Mouse (Mus musculus) hindbrain, embryonic 13.5 days (tissue): ENCODE results near the gene Gcn1l1. TPM values are rescaled to one million over a fixed set of nuclear protein-coding genes. Genes with fewer than 3 reads are reported as not detected.
A peak's percentile ranks its signal among the peaks of the same experiment; 100 is the strongest.

Experiments used
- ATAC-seq: fragments of 200-750 bp; cut with Nextera tagmentation; 2 replicates; pipeline ENCODE4 v1.8.0; 2017; ENCODE audit warnings: moderate TSS enrichment; ENCODE audit not compliant: low FRiP score
- H3K27ac ChIP-seq: fragments of 300-500 bp; sonication (generic); 2 replicates; pipeline ENCODE4 v1.5.1; 2015; ENCODE audit warnings: inconsistent platforms, mild to moderate bottlenecking, moderate library complexity
- H3K27me3 ChIP-seq: fragments of 300-500 bp; sonication (generic); 2 replicates; pipeline ENCODE4 v1.6.1; 2015; ENCODE audit warnings: mild to moderate bottlenecking, inconsistent platforms
- H3K36me3 ChIP-seq: fragments of 300-500 bp; sonication (generic); 2 replicates; pipeline ENCODE4 v1.6.1; 2015; ENCODE audit warnings: mild to moderate bottlenecking, inconsistent platforms
- H3K4me1 ChIP-seq: fragments of 300-500 bp; sonication (generic); replicated peaks from 2 replicates; pipeline ENCODE4 v1.6.1; 2015; ENCODE audit warnings: inconsistent platforms
- H3K4me2 ChIP-seq: fragments of 300-500 bp; sonication (generic); 2 replicates; pipeline ENCODE4 v1.6.1; 2015; ENCODE audit warnings: inconsistent platforms, mild to moderate bottlenecking, moderate library complexity
- H3K4me3 ChIP-seq: fragments of 300-500 bp; sonication (generic); 2 replicates; pipeline ENCODE4 v1.5.1; 2015; ENCODE audit warnings: mild to moderate bottlenecking, inconsistent platforms
- H3K9ac ChIP-seq: fragments of 300-500 bp; sonication (generic); 2 replicates; pipeline ENCODE4 v1.6.1; 2015; ENCODE audit warnings: mild to moderate bottlenecking, inconsistent platforms
- H3K9me3 ChIP-seq: fragments of 300-500 bp; sonication (generic); 2 replicates; pipeline ENCODE4 v1.6.1; 2016; ENCODE audit warnings: inconsistent platforms
- WGBS: fragments of 180-500 bp; shearing (Covaris S2); methylation state at CpG from one replicate; pipeline ENCODE4 v1.1.7; 2015; 5-methylcytosine and 5-hydroxymethylcytosine counted together
- polyA plus RNA-seq: library from polyadenylated mRNA; unstranded; fragments of >200 nt; fragmentation: Nextera tagmentation; extraction: Ambion mirVana; gene quantifications from 2 replicates; pipeline ENCODE4 v1.2.1, GENCODE M21; 2015

Gcn1l1 gene
- polyA plus RNA-seq, 1 experiment from 2014 or later, result 42.4 TPM

DNA sequence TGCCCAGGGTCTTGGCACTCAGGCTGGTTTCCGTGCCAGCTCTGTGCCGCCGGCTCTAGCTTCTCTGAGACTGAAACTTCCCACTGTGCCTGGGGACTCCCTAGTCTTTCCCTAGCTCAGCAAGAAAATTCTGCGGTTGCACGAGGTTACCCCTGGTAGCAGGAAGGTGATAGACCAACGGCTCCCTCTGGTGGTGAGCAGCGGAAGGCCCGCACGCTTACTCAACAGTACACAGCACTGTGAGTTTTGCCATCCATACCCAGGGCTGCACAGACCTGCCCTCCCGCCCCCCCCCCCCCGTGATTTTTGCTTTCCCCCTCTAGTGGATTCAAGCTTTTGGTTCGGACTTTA lies 26.4 kb upstream of the Gcn1l1 start:
- peaks cover 51% of the 10 kb centered on the region for H3K4me1 ChIP-seq
- ATAC-seq, result peak; percentile 88
- no peak overlapping the region for H3K4me3 ChIP-seq
- no peak overlapping the region; the same call in 1 of the 2 replicates for H3K27ac ChIP-seq
- H3K9me3 ChIP-seq, result no peaks in the 10 kb centered on the region
- H3K9ac ChIP-seq, result 0 out of 2 replicates have a peak overlapping the region, but pooled peaks have one; percentile 9
- H3K4me2 ChIP-seq, result 0 out of 2 replicates have a peak overlapping the region, but pooled peaks have one; percentile 13
- no peaks in the 10 kb centered on the region for H3K27me3 ChIP-seq
- 2% methylated on average over 12 of the region's 12 CpGs for WGBS
- no peaks in the 10 kb centered on the region for H3K36me3 ChIP-seq

- Histone ChIP-seq H3K4me3 (no peak overlapping the region), H3K27me3 (no peaks in the 10 kb centered on the region), H3K9me3 (no peaks in the 10 kb centered on the region), H3K36me3 (peaks cover 26% of the 10 kb centered on the region), H3K4me1 (peaks cover 67% of the 10 kb centered on the region), H3K4me2 (0 out of 2 replicates have a peak overlapping the region, but pooled peaks have one; percentile 2), H3K9ac (peak overlapping the region; percentile 35), H3K27ac (peak overlapping the region; percentile 73; the same call in 1 of the 2 replicates)
- WGBS, result 71% methylated on average over 19 of the region's 19 CpGs
- ATAC-seq, result no peak
Measured at GRCm38 (mm10) chr5:115542635-115543384, 22.2 kb upstream of the Gcn1l1 start.

DNA sequence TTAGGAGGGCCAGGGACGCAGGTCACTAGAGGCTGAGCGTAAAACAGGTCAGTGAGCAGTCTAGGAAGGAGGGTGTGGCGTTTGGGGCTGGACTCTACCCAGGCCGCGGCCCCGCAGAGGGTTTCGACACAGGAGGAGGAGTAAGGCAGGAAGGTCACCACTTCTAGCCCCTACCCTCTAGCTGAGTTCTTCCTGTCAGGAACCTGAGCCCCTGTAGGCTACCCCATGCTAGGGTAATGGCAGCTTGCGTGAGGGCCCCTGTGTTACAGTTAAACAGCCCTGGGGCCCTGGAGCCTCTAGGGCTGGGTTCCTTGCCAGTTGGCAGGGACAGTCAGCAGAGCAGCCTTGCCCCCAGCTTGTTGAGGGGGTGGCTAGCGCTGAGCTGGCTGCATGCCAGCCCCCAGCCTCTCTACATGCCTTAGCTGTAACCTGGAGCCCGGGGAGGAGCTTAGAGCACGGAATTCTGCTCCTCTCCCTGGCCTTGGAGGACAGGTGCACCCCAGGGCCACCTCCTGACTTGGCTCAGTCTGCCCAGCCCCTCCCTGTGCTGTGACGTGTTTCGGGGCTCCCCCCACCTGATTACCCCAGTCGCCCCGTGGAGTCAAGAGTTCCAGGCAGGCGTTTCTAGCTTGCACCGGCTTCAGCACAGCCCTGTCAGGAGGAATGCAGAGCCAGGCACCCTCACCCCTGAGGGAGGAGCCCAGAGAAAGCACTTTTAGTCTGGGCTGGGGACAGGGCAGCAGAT lies 21.4 kb upstream of the Gcn1l1 start:
- H3K9me3 ChIP-seq, result no peaks in the 10 kb centered on the region
- WGBS, result 57% methylated on average over 17 of the region's 17 CpGs
- peaks cover 59% of the 10 kb centered on the region for H3K4me1 ChIP-seq
- peak overlapping the region; percentile 46 for H3K9ac ChIP-seq
- no peaks in the 10 kb centered on the region for H3K27me3 ChIP-seq
- H3K36me3 ChIP-seq, result peaks cover 35% of the 10 kb centered on the region
- H3K27ac ChIP-seq, result peak overlapping the region; percentile 73
- no peak overlapping the region for H3K4me3 ChIP-seq
- H3K4me2 ChIP-seq, result peak overlapping the region; percentile 21; the same call in 1 of the 2 replicates
- peak; percentile 43 for ATAC-seq

GRCm38 (mm10) chr5:115544655-115545185 lies 20.3 kb upstream of the Gcn1l1 start:
- H3K9ac ChIP-seq, result no peak overlapping the region
- no peak overlapping the region for H3K4me2 ChIP-seq

DNA sequence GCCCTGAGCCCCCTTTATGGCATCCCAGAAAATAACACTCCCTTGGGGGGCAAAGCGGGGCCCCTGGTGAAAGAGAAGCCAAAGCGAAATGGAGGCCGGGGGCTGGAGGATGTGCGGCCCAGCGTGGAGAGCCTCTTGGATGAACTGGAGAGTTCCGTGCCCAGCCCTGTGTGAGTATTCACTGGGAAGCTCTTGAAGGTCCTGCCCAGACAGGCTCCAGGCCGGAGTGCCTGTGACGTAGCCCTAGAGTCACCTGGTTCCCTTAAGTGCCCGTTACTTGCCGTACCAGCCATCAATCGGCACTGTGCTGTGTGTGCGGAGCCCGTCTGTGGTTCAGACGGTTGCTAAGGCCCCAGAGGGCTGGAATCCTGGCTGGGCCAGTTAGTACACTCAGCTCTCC lies 19.4 kb upstream of the Gcn1l1 start:
- H3K27ac ChIP-seq, result peak overlapping the region; percentile 40
- peaks cover 54% of the 10 kb centered on the region for H3K4me1 ChIP-seq
- H3K4me3 ChIP-seq, result no peak overlapping the region
- ATAC-seq, result no peak
- H3K36me3 ChIP-seq, result peaks cover 42% of the 10 kb centered on the region
- no peaks in the 10 kb centered on the region for H3K9me3 ChIP-seq
- WGBS, result 77% methylated on average over 14 of the region's 14 CpGs
- H3K27me3 ChIP-seq, result no peaks in the 10 kb centered on the region
- H3K9ac ChIP-seq, result 0 out of 2 replicates have a peak overlapping the region, but pooled peaks have one; percentile 29
- H3K4me2 ChIP-seq, result no peak overlapping the region

More at GRCm38 (mm10) chr5:115544655-115545185, 20.3 kb upstream of the Gcn1l1 start:
- peaks cover 40% of the 10 kb centered on the region for H3K36me3 ChIP-seq
- H3K4me3 ChIP-seq, result no peak overlapping the region
- H3K4me1 ChIP-seq, result peaks cover 54% of the 10 kb centered on the region
- H3K9me3 ChIP-seq, result no peaks in the 10 kb centered on the region
- WGBS, result 48% methylated on average over 18 of the region's 18 CpGs
- ATAC-seq, result peak; percentile 22; the same call in 1 of the 2 replicates
- peak overlapping the region; percentile 73; the same call in 1 of the 2 replicates for H3K27ac ChIP-seq
- no peaks in the 10 kb centered on the region for H3K27me3 ChIP-seq

DNA sequence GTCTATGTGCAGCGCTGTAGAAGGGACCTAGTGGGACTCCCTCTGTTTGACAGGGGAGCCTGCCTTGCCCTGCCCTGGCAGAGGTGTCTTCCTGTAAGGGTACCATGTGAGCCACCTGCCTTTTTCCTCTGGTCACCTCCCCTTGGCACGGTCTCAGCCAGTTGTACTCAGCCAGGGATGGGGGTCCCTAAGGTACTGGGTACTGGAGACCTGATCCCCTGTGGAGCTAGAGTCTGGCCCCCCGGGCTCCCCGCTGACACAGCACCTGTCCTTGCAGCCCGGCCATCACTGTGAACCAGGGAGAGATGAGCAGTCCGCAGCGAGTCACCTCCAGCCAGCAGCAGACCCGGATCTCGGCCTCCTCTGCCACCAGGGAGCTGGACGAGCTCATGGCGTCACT lies 18.5 kb upstream of the Gcn1l1 start:
- no peak for ATAC-seq
- WGBS, result 69% methylated on average over 11 of the region's 11 CpGs
- Histone ChIP-seq H3K4me3 (no peak overlapping the region), H3K4me2 (no peak overlapping the region), H3K36me3 (peaks cover 46% of the 10 kb centered on the region), H3K4me1 (peaks cover 54% of the 10 kb centered on the region), H3K9me3 (no peaks in the 10 kb centered on the region), H3K27ac (0 out of 2 replicates have a peak overlapping the region, but pooled peaks have one; percentile 42), H3K27me3 (no peaks in the 10 kb centered on the region), H3K9ac (peak overlapping the region; percentile 56)

DNA sequence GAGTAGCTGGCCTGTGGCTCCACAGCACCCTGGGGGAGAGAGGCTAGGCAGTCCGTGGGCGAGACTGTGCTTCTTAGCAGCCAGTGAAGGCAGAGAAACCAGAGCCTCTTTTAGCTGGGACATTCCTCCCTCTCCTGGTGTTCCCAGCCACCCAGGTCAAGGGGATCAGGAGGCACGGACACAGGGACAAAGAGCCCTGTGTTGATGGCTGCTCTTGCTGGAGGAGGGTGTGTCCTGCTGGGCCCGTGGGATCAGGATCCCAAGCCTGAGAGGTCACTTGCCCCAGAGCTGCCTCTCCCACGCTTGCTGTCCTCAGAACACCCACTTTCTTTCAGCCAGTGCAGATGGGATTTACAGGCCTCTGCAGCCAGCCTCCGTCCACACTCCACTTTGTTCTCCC lies 18.0 kb upstream of the Gcn1l1 start:
- no peak for ATAC-seq
- no peaks in the 10 kb centered on the region for H3K9me3 ChIP-seq
- peaks cover 53% of the 10 kb centered on the region for H3K4me1 ChIP-seq
- 39% methylated on average over 6 of the region's 6 CpGs for WGBS
- H3K9ac ChIP-seq, result peak overlapping the region; percentile 56
- no peaks in the 10 kb centered on the region for H3K27me3 ChIP-seq
- H3K4me2 ChIP-seq, result no peak overlapping the region
- H3K36me3 ChIP-seq, result peaks cover 50% of the 10 kb centered on the region
- 0 out of 2 replicates have a peak overlapping the region, but pooled peaks have one; percentile 42 for H3K27ac ChIP-seq
- no peak overlapping the region for H3K4me3 ChIP-seq

- H3K36me3 ChIP-seq, result peaks cover 54% of the 10 kb centered on the region
- peaks cover 49% of the 10 kb centered on the region for H3K4me1 ChIP-seq
- no peak for ATAC-seq
- H3K9ac ChIP-seq, result peak overlapping the region; percentile 56
- no peaks in the 10 kb centered on the region for H3K9me3 ChIP-seq
- H3K27me3 ChIP-seq, result no peaks in the 10 kb centered on the region
- no peak overlapping the region for H3K4me2 ChIP-seq
- H3K27ac ChIP-seq, result peak overlapping the region; percentile 8; the same call in 1 of the 2 replicates
- WGBS, result 81% methylated on average over 7 of the region's 7 CpGs
- H3K4me3 ChIP-seq, result no peak overlapping the region
Measured at GRCm38 (mm10) chr5:115547421-115547820, 17.6 kb upstream of the Gcn1l1 start.

DNA sequence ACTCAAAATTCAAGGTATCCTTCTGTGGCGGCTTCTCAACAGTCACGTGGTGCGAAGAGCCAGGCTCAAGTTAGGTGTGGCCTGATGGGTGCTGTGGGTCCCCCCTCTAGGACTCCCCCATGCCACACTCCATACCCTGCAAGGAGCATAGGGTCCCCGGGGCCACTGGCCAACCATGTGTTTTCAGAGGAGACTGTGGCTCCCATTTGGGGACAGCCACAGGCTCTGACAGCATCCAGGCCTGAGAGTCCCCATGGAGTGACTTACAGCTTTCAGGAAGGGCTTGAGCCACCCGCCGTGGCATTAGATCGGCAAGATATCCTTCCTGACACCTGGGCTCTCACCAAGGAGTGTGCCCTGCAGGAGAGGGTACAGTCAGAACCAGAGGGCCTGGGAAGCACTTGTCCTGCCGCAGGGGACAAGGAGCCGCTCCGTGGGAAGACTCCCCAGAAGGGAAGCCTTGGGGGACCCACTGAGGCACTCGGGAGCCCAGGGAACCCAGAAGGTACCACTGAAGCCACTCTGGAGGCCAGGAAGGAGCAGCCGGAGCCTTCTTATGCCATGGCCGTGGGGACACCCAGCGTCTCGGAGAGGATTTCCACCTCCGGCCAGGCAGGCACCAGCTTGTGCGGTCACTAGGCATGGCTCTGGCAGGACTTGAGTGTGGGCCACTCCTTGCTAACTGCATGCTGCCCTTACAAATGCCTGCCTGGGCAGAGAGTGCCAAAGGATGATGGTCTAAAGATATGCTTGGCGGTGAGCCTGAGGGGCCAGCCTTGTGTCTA lies 16.4 kb upstream of the Gcn1l1 start:
- H3K4me3 ChIP-seq, result no peak overlapping the region
- H3K9me3 ChIP-seq, result no peaks in the 10 kb centered on the region
- H3K4me1 ChIP-seq, result peaks cover 36% of the 10 kb centered on the region
- H3K9ac ChIP-seq, result no peak overlapping the region
- 92% methylated on average over 18 of the region's 18 CpGs for WGBS
- no peak overlapping the region for H3K27ac ChIP-seq
- no peak overlapping the region for H3K4me2 ChIP-seq
- H3K36me3 ChIP-seq, result peaks cover 67% of the 10 kb centered on the region
- ATAC-seq, result no peak
- H3K27me3 ChIP-seq, result no peaks in the 10 kb centered on the region

- no peak for ATAC-seq
- 85% methylated on average over 11 of the region's 11 CpGs for WGBS
- H3K36me3 ChIP-seq, result peaks cover 67% of the 10 kb centered on the region
Measured at GRCm38 (mm10) chr5:115550482-115551005, 14.5 kb upstream of the Gcn1l1 start.

GRCm38 (mm10) chr5:115551386-115551785 lies 13.7 kb upstream of the Gcn1l1 start:
- Histone ChIP-seq H3K4me2 (no peak overlapping the region), H3K4me3 (no peak overlapping the region), H3K4me1 (peaks cover 14% of the 10 kb centered on the region), H3K36me3 (peaks cover 64% of the 10 kb centered on the region), H3K27me3 (no peaks in the 10 kb centered on the region), H3K9ac (no peak overlapping the region), H3K27ac (no peak overlapping the region), H3K9me3 (no peaks in the 10 kb centered on the region)
- WGBS, result 77% methylated on average over 12 of the region's 12 CpGs
- ATAC-seq, result no peak

More at GRCm38 (mm10) chr5:115550482-115551005, 14.5 kb upstream of the Gcn1l1 start:
- no peak overlapping the region for H3K4me3 ChIP-seq
- H3K4me1 ChIP-seq, result peaks cover 18% of the 10 kb centered on the region
- no peak overlapping the region for H3K27ac ChIP-seq
- no peaks in the 10 kb centered on the region for H3K9me3 ChIP-seq
- no peak overlapping the region for H3K4me2 ChIP-seq
- no peaks in the 10 kb centered on the region for H3K27me3 ChIP-seq
- 0 out of 2 replicates have a peak overlapping the region, but pooled peaks have one; percentile 8 for H3K9ac ChIP-seq
